Mouse (Mus musculus) ES-CJ7 (cell line): ENCODE results near the gene Olfr550.

ENCODE experiments used
- DNase-seq: peaks from one replicate; pipeline ENCODE4 v3.0.0; 2011; ENCODE audit warnings: low read depth, low spot score

The Olfr550 gene

DNA sequence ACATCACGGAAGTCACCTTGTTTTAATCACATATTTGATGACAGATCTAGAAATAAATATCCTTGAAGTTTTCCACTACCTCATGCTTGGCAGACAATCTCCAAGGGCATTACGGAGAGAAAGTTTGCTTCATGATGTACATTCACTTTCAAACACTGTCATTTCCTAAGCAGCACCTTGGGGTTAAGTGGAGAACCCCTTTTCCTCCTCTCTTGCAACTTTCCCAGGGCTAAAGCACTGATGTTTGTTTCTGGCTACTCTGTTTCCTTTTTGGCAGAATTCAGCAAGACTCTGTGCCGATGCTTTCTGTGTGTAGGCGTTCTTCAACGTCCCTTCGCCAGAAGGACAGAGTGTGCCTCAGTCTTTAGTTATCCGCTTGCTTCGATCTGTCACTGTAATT lies at the start of gene Olfr550:
Olfr550 (plus strand) TSS at position 301 of the 400 bp plus-strand sequence.
- DNase-seq = no peak

DNA sequence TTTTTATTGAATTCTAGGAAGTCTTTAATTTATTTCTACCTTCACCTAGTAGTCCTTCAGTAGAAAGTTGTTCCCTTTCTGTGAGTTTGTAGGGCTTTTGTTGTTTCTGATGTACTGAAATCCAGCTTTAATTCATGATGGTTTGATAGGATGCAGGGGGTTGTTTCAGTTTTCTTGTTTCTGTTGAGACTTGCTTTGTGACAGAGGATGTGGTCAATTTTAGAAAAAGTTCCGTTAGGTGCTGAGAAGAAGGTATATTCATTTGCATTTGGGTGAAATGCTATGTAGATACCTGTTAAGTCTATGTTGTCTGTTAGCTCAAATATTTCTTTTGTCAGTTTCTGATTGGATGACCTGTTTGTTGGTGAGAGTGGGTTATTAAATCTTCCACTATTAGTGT lies 42.2 kb upstream of the Olfr550 start:
- no peak for DNase-seq

GRCm38 (mm10) chr7:102534449-102534848 lies 36.8 kb upstream of the Olfr550 start, which contains the start of gene Olfr547:
Gene Olfr547 (plus strand): TSS chr7:102534749.
- no peak for DNase-seq

- no peak for DNase-seq
Observed at GRCm38 (mm10) chr7:102540596-102540995, 30.6 kb upstream of the Olfr550 start, which contains the start of gene Olfr548-ps1. Gene Olfr548-ps1 (plus strand): TSS chr7:102540896.

DNA sequence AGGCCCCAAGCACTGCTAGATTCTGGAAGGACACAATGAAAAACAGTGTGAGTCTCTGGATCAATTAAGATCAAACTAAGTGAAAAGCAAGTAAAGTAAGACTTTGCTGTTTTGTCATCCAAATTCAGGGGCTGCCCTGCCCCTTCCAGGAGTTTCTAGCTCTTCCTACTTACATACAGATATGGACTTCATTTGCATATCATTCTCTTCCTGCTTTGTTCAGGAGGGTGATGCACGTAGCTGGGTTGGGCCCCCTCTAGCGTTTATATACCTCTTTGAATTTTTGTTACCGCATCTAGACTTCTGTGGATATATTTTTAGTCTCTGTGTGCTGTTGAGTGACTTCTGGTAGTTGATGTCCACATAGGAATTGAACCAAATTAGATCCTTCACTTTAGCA lies 30.0 kb upstream of the Olfr550 start:
- DNase-seq = peak; percentile 17

GRCm38 (mm10) chr7:102549570-102549969 lies 21.7 kb upstream of the Olfr550 start, which contains the start of gene Olfr549:
Gene Olfr549 (plus strand): TSS chr7:102549870.
- DNase-seq = no peak

DNA sequence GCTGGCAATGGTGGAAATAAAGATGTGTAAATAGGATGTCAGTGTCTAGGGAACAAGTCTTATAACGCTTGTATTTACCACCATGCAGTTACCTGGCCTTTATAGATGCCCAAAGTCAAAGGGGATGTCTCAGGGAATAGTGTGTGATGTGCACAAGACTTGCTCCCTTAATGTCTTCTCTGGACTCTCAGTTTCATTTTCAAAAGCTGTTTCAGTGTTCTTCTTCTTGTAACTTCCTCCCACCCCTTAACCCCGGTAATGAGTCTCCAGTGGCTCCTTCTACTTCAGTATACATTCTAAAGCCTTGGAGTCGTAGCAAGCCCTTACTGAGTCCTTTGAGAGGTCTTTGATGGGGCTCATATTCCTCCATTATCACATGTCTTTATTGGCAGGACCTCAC lies 18.0 kb upstream of the Olfr550 start:
- DNase-seq = no peak

DNA sequence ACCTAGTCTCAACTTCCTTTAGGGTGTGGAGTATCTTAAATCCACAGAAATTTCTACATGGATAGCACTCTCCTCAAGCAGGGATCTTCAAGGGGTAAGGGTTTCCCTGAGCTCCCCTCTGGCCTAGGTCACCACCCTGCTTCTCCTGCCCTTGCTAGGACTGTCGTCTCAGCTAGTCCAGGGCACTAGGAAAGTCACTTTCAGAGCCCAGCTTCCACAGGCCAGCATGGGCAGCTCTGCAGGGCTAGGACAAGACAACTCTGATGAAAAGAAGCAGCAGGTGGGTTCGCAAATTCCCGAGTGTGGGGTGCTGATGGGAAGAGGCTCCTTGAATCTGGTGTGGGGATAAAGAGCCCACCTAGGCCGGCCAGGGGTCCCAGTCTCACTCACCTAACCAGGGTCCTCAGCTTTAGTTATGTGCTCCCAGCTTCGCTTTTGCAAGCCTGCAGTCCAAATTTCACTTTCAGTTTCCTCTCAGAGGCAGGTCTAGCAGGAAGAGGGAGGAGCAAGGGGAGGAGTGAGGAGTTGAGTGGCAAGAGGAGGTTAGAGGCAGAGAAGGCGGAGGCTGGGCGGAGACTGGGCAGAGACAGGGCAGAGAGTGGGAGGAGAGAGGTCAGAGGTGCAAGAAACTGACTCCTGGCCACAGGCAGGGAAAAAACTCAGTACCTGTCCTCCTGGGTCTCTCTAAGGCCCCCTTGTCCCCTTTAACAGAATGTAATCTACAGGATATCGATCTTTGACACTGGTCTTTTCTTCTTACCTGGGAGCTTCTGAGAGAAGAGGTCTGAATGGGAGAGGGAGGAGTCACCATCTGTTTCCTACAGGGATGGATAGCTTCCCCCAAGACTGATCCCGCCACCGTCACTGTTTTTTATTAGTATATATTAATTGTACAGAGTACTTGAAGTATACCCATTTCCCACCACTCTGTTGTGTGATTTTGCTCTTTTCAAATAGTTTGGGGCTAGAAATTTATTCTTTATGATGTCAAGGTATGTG lies 5.9 kb upstream of the Olfr550 start, which contains the start of gene Trim21:
Trim21 (minus strand) TSS at position 488 of the 999 bp plus-strand sequence.
- peak; percentile 59 for DNase-seq

GRCm38 (mm10) chr7:102566219-102566618 lies 5.0 kb upstream of the Olfr550 start:
- no peak for DNase-seq

GRCm38 (mm10) chr7:102573174-102573830 lies 2.1 kb downstream of the Olfr550 start:
- no peak for DNase-seq

DNA sequence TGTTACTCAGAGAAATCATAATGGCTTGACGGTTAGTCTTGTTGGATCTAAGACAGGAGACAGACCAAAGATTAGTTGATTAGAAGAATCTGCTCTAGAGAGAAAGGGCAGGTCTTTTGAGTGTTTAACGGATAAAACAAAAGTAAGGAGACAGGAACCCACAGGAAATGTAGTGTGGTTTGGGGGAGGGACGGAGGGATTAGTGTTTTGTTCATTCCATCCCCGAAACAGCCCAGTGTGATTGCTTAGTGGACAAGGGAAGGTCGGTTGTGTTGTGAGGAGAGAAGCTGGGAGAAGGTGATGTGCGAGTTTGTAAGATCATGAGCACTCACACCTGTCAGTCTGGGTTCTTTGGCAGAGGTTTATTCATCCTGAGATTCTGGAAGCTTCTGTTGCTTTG lies 4.8 kb downstream of the Olfr550 start:
- DNase-seq = no peak

- DNase-seq = no peak
Observed at GRCm38 (mm10) chr7:102591786-102592185, 20.5 kb downstream of the Olfr550 start, which contains the start of gene Olfr551. Gene Olfr551 (minus strand): TSS chr7:102591886.

- DNase-seq = no peak
Observed at GRCm38 (mm10) chr7:102597378-102598031, 26.3 kb downstream of the Olfr550 start, which contains the start of gene Olfr552. Gene Olfr552 (plus strand): TSS chr7:102597770.

- DNase-seq = no peak
Observed at GRCm38 (mm10) chr7:102618118-102618517, 46.9 kb downstream of the Olfr550 start, which contains the start of gene Olfr553. Gene Olfr553 (minus strand): TSS chr7:102618218.

DNA sequence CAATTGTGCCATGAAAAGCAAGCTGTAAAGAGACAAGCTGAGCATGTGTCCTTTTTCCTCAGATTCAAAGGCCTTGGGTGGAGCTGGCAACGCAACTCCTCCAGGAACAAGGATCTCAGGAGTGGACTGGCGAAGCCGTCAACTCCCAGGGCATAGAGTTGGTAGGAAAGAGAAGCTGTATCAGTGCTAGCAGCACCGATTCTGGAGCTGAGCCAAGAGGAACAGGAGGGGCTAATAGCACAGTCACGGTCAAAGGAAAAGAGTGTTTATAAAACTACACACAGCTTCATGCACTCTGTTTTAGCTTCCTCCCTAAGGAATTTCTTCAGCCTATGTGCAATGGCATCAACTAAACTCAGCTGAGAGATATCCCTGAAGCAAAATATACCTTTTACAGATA lies 48.4 kb downstream of the Olfr550 start:
- DNase-seq = no peak

DNA sequence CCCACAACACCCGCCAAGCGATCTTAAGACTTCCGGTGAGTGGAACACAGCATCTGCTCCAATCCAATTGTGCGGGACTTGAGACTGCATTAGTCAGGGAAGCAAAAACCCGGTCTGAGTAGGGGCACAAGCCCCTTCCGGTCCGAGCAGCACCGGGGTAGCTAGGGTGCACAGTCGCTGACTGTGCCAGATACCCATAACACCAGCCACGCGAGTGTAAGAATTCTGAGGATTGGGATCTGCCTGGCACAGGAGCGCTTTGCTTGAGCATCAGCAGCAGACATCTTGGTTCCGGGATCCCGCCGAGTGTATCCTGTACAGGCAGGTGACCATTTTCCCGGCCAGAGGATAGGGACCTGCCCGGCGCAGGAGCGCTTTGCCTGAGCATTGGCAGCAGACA lies 49.1 kb downstream of the Olfr550 start:
- peak; percentile 33 for DNase-seq
